Mouse (Mus musculus) frontal cortex, adult (tissue): Measurements from ENCODE around the gene Fcmr.

ENCODE experiments used
- ATAC-seq: cut with Nextera tagmentation; 2 replicates; pipeline ENCODE4 v1.9.2; 2017; ENCODE audit warnings: mild to moderate bottlenecking, moderate library complexity, mixed read lengths; ENCODE audit not compliant: low TSS enrichment

Gene Fcmr

GRCm38 (mm10) chr1:130857456-130857855, 8.0 kb upstream of the Fcmr start:
- no peak for ATAC-seq

- ATAC-seq = peak; percentile 57
These were observed 1.2 kb upstream of the Fcmr start for GRCm38 (mm10) chr1:130864238-130864637.

GRCm38 (mm10) chr1:130864741-130865140, 728 bp upstream of the Fcmr start:
- no peak for ATAC-seq

- no peak for ATAC-seq
These were observed 7.4 kb downstream of the Fcmr start for GRCm38 (mm10) chr1:130872912-130873311.

GRCm38 (mm10) chr1:130875139-130875538, 9.7 kb downstream of the Fcmr start:
- ATAC-seq = peak; percentile 87

- no peak for ATAC-seq
These were observed 10.4 kb downstream of the Fcmr start for GRCm38 (mm10) chr1:130875910-130876309.

GRCm38 (mm10) chr1:130876931-130877509, 11.6 kb downstream of the Fcmr start:
- peak; percentile 69 for ATAC-seq

GRCm38 (mm10) chr1:130877889-130878614, 12.6 kb downstream of the Fcmr start:
- peak; percentile 59 for ATAC-seq

GRCm38 (mm10) chr1:130879927-130880326, 14.5 kb downstream of the Fcmr start:
- no peak for ATAC-seq

GRCm38 (mm10) chr1:130883146-130883545, 17.7 kb downstream of the Fcmr start:
- no peak for ATAC-seq

GRCm38 (mm10) chr1:130887354-130887753, 21.9 kb downstream of the Fcmr start, which contains the start of gene Il24:
TSS of gene Il24 (minus strand) at chr1:130887454.
- no peak for ATAC-seq

GRCm38 (mm10) chr1:130892446-130892845, 27.0 kb downstream of the Fcmr start:
- no peak for ATAC-seq

GRCm38 (mm10) chr1:130893329-130894040, 28.0 kb downstream of the Fcmr start:
- no peak for ATAC-seq

GRCm38 (mm10) chr1:130894468-130894867, 29.0 kb downstream of the Fcmr start:
- peak; percentile 69 for ATAC-seq

- ATAC-seq = no peak
These were observed 37.0 kb downstream of the Fcmr start for GRCm38 (mm10) chr1:130902505-130902904.

GRCm38 (mm10) chr1:130911401-130912010, 46.0 kb downstream of the Fcmr start, which contains the start of gene Il20:
TSS of gene Il20 (minus strand) at chr1:130911451.
- no peak for ATAC-seq

- ATAC-seq = no peak
These were observed 53.0 kb downstream of the Fcmr start for GRCm38 (mm10) chr1:130918323-130918980.

GRCm38 (mm10) chr1:130926484-130926883, 61.0 kb downstream of the Fcmr start:
- no peak for ATAC-seq
